Mouse (Mus musculus): ENCODE measurements around the gene Tlnrd1.
"Not testable (repeated sequence)": the region's sequence is repeated elsewhere in the genome, so short reads cannot be mapped to it uniquely, and the experiment has no call there.

Gene Tlnrd1

GRCm38 (mm10) chr7:83884021-83884658 lies at the start of gene Tlnrd1, which contains the start of gene Mesd:
Gene Tlnrd1, minus strand, starts transcription at chr7:83884305.
Gene Mesd, plus strand, starts transcription at chr7:83884466.
- DNase-seq (ENCODE audit: low read depth, low spot score) = peak; percentile 67

GRCm38 (mm10) chr7:83921637-83922036 lies 37.5 kb upstream of the Tlnrd1 start:
- DNase-seq (ENCODE audit: low read depth, low spot score) = no peak

- DNase-seq (ENCODE audit: low read depth, low spot score) = no peak
Measured at GRCm38 (mm10) chr7:83920241-83920640, 36.1 kb upstream of the Tlnrd1 start.

- DNase-seq (ENCODE audit: low read depth, low spot score) = peak; percentile 39
Measured at GRCm38 (mm10) chr7:83914566-83914965, 30.5 kb upstream of the Tlnrd1 start.

GRCm38 (mm10) chr7:83913995-83914394 lies 29.9 kb upstream of the Tlnrd1 start:
- no peak for DNase-seq (ENCODE audit: low read depth, low spot score)

GRCm38 (mm10) chr7:83913405-83913932 lies 29.4 kb upstream of the Tlnrd1 start:
- no peak for DNase-seq (ENCODE audit: low read depth, low spot score)

- DNase-seq (ENCODE audit: low read depth, low spot score) = no peak
Measured at GRCm38 (mm10) chr7:83911909-83912308, 27.8 kb upstream of the Tlnrd1 start.

GRCm38 (mm10) chr7:83904831-83905230 lies 20.7 kb upstream of the Tlnrd1 start:
- DNase-seq (ENCODE audit: low read depth, low spot score) = no peak

- DNase-seq (ENCODE audit: low read depth, low spot score) = no peak
Measured at GRCm38 (mm10) chr7:83902296-83903145, 18.4 kb upstream of the Tlnrd1 start.

GRCm38 (mm10) chr7:83901425-83901824 lies 17.3 kb upstream of the Tlnrd1 start:
- no peak for DNase-seq (ENCODE audit: low read depth, low spot score)

- DNase-seq (ENCODE audit: low read depth, low spot score) = no peak
Measured at GRCm38 (mm10) chr7:83900519-83900918, 16.4 kb upstream of the Tlnrd1 start.

- DNase-seq (ENCODE audit: low read depth, low spot score) = no peak
Measured at GRCm38 (mm10) chr7:83898267-83898666, 14.2 kb upstream of the Tlnrd1 start.

- DNase-seq (ENCODE audit: low read depth, low spot score) = no peak
Measured at GRCm38 (mm10) chr7:83896077-83896740, 12.1 kb upstream of the Tlnrd1 start.

GRCm38 (mm10) chr7:83894348-83894747 lies 10.2 kb upstream of the Tlnrd1 start:
- DNase-seq (ENCODE audit: low read depth, low spot score) = no peak

GRCm38 (mm10) chr7:83892333-83892669 lies 8.2 kb upstream of the Tlnrd1 start:
- DNase-seq (ENCODE audit: low read depth, low spot score) = no peak

GRCm38 (mm10) chr7:83891433-83892332 lies 7.6 kb upstream of the Tlnrd1 start:
- DNase-seq (ENCODE audit: low read depth, low spot score) = peak; percentile 99

GRCm38 (mm10) chr7:83889946-83890345 lies 5.8 kb upstream of the Tlnrd1 start:
- DNase-seq (ENCODE audit: low read depth, low spot score) = not testable (repeated sequence)

- no peak for DNase-seq (ENCODE audit: low read depth, low spot score)
Measured at GRCm38 (mm10) chr7:83889383-83889782, 5.3 kb upstream of the Tlnrd1 start.

- DNase-seq (ENCODE audit: low read depth, low spot score) = no peak
Measured at GRCm38 (mm10) chr7:83886366-83887129, 2.4 kb upstream of the Tlnrd1 start.

- no peak for DNase-seq (ENCODE audit: low read depth, low spot score)
Measured at GRCm38 (mm10) chr7:83885835-83886234, 1.7 kb upstream of the Tlnrd1 start.

Measured in WW6 (cell line).